Mouse (Mus musculus): Measurements from ENCODE around the gene Xylt1. TPM values are rescaled to one million over a fixed set of nuclear protein-coding genes. Genes with fewer than 3 reads are reported as not detected.

Gene Xylt1
- polyA plus RNA-seq, 1 experiment from 2014 or later, result 3.8 TPM

DNA sequence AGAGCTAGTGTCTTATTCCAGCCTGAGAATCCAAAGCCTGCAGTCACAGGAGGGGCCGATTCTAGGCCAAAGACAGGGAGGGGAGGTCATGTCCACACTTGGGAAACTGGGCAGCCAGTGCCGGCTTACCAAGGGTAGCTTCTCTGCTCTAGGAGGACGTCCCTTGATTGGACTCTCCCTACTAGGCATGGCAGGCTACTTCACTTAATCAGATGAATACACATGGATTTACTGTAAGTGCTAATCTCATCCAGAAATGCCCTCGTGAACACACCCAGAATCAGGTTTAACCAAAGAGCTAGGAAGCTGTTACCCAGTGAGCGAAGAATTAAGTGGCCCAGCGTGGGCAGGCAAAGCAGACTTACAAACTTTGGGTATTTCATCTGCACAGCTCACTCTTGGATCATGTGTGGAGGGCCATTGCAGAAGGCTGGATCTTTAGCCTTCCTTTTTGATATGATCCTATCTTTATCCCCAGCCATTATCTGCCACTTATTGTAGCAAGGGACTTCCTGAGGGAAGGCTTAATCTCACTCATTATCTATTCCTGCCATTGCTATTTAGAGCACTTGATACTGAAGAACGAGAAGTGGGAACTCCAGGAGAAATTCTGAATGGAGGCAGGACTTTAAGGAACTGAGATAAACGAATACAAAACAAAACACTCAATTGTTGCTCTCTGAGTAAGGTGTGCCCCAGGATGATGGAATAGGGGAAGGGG is 28.6 kb downstream of the Xylt1 start:
- Histone ChIP-seq H3K9ac (replicated peaks; ENCODE audit: low read depth, low read length) (no peak overlapping the region), H3K36me3 (ENCODE audit: control insufficient read depth, insufficient read depth, low read length) (no peaks in the 10 kb centered on the region), H3K9me3 (ENCODE audit: control insufficient read depth, low read length) (no peaks in the 10 kb centered on the region), H3K4me3 (ENCODE audit: low read depth, low read length) (no peak overlapping the region), H3K4me2 (ENCODE audit: low read depth, low read length) (no peak overlapping the region), H3K27me3 (ENCODE audit: control insufficient read depth, insufficient read depth, low read length) (no peaks in the 10 kb centered on the region), H3K4me1 (ENCODE audit: control insufficient read depth, insufficient read depth, low read length) (no peaks in the 10 kb centered on the region), H3K27ac (ENCODE audit: low read depth, low read length) (no peak overlapping the region)
- WGBS, result 93% methylated on average over 8 of the region's 8 CpGs
- ATAC-seq (ENCODE audit: low read depth), result no peak

DNA sequence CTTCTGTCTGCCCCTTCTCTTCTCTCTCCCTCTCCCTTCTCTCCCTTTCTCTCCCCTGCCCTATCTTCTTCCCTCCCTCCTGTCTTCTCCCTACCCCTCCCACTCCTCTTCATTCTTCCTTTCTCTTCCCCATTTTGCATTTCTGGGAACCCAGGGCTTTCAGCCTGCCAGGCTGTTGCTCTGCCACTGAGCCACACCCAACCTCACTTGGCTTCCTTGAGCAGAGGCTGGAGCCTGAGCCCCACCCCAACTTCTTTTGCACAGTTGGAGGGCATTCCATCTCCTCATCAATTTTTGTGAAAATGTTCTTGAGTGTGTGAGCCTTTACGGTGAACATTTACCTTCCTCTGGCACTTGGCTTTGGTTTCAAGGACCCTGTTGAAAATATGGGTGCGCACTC is 31.1 kb downstream of the Xylt1 start:
- WGBS, result 88% methylated on average over 2 of the region's 2 CpGs
- no peaks in the 10 kb centered on the region for H3K9me3 ChIP-seq (ENCODE audit: control insufficient read depth, low read length)
- ATAC-seq (ENCODE audit: low read depth), result no peak
- H3K36me3 ChIP-seq (ENCODE audit: control insufficient read depth, insufficient read depth, low read length), result no peaks in the 10 kb centered on the region
- no peaks in the 10 kb centered on the region for H3K27me3 ChIP-seq (ENCODE audit: control insufficient read depth, insufficient read depth, low read length)
- H3K4me3 ChIP-seq (ENCODE audit: low read depth, low read length), result no peak overlapping the region
- no peak overlapping the region for H3K27ac ChIP-seq (ENCODE audit: low read depth, low read length)
- no peaks in the 10 kb centered on the region for H3K4me1 ChIP-seq (ENCODE audit: control insufficient read depth, insufficient read depth, low read length)
- H3K9ac ChIP-seq (replicated peaks; ENCODE audit: low read depth, low read length), result no peak overlapping the region
- no peak overlapping the region for H3K4me2 ChIP-seq (ENCODE audit: low read depth, low read length)

DNA sequence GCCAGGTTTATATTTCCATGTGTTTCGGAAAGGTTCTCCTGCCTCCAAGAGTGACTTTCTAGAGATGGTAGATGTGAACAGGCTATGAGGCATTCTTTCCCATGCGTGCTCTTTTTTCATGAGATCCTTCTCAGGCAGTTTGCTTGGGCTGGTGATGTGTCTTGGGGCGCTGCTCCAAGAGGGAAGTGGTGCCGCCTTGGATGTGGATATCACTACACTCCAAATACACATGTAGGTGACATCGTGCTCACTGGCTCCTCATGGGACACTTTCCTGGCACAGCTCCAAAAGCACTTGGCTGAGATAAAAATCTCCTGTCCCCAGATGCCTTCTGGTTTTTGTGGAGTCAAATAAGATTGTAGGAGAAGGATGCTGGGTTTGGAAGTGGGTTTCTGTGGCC is 31.6 kb downstream of the Xylt1 start:
- no peak overlapping the region for H3K4me2 ChIP-seq (ENCODE audit: low read depth, low read length)
- WGBS, result 76% methylated on average over 5 of the region's 5 CpGs
- no peak for ATAC-seq (ENCODE audit: low read depth)

DNA sequence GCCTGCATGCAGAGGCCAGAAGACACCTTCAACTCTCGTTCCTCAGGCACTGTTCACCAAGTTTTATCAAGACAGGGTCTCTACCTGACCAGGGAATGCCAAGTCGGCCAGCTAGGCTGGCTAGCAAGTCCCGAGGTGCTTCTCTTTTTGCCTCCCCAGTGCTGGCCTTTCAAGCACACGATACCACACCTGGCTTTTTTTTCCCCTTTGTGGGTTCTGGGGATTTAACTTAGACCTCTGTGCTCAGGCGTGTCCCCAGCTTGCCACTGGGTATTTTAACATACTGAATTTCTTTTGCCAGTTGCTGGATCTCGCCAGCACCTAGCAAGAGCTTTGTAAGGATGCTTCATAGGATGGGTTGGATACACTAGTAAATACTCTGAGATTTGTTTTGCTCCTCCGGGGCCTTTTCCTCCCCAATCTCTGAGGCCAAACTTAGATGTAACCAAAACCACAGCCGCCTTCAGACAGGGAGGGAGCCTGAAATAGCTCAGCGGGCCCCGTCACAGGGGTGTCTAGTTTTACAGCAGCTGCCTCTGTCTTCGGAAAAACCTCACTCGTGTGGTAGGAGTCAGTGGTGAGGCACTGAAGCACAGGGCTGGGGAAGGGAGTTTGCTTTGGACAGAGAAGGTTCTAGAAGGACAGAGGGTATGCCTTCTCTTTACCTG is 33.7 kb downstream of the Xylt1 start:
- no peak overlapping the region for H3K27ac ChIP-seq (ENCODE audit: low read depth, low read length)
- H3K4me2 ChIP-seq (ENCODE audit: low read depth, low read length), result no peak overlapping the region
- H3K4me3 ChIP-seq (ENCODE audit: low read depth, low read length), result no peak overlapping the region
- no peak overlapping the region for H3K9ac ChIP-seq (replicated peaks; ENCODE audit: low read depth, low read length)
- H3K4me1 ChIP-seq (ENCODE audit: control insufficient read depth, insufficient read depth, low read length), result no peaks in the 10 kb centered on the region
- ATAC-seq (ENCODE audit: low read depth), result no peak
- no peaks in the 10 kb centered on the region for H3K9me3 ChIP-seq (ENCODE audit: control insufficient read depth, low read length)
- WGBS, result 88% methylated on average over 12 of the region's 12 CpGs
- H3K27me3 ChIP-seq (ENCODE audit: control insufficient read depth, insufficient read depth, low read length), result no peaks in the 10 kb centered on the region
- no peaks in the 10 kb centered on the region for H3K36me3 ChIP-seq (ENCODE audit: control insufficient read depth, insufficient read depth, low read length)

More for the DNA sequence above, 31.6 kb downstream of the Xylt1 start:
- no peaks in the 10 kb centered on the region for H3K36me3 ChIP-seq (ENCODE audit: control insufficient read depth, insufficient read depth, low read length)
- no peak overlapping the region for H3K9ac ChIP-seq (replicated peaks; ENCODE audit: low read depth, low read length)
- H3K4me3 ChIP-seq (ENCODE audit: low read depth, low read length), result no peak overlapping the region
- H3K9me3 ChIP-seq (ENCODE audit: control insufficient read depth, low read length), result no peaks in the 10 kb centered on the region
- no peaks in the 10 kb centered on the region for H3K27me3 ChIP-seq (ENCODE audit: control insufficient read depth, insufficient read depth, low read length)
- H3K27ac ChIP-seq (ENCODE audit: low read depth, low read length), result no peak overlapping the region
- H3K4me1 ChIP-seq (ENCODE audit: control insufficient read depth, insufficient read depth, low read length), result no peaks in the 10 kb centered on the region

DNA sequence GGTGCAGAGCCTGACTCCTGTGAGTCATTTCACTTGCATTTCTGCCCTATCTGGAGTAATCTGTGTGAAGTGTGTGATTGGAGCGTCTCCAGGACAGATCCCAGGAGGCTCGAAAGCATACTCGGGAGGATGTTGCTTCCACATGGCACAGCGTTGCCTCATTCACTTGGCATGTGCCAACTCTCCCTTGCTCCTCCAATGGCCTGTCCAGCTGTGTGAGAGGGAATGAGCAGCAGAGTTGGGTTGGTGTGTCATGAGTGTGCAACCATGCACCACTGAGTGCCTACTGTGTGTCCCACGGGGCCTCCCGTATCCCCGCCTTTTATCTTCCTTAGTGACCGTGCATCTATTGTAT is 34.2 kb downstream of the Xylt1 start:
- Histone ChIP-seq H3K27ac (ENCODE audit: low read depth, low read length) (no peak overlapping the region), H3K4me1 (ENCODE audit: control insufficient read depth, insufficient read depth, low read length) (no peaks in the 10 kb centered on the region), H3K4me3 (ENCODE audit: low read depth, low read length) (no peak overlapping the region), H3K9ac (replicated peaks; ENCODE audit: low read depth, low read length) (no peak overlapping the region), H3K36me3 (ENCODE audit: control insufficient read depth, insufficient read depth, low read length) (no peaks in the 10 kb centered on the region), H3K4me2 (ENCODE audit: low read depth, low read length) (no peak overlapping the region), H3K27me3 (ENCODE audit: control insufficient read depth, insufficient read depth, low read length) (no peaks in the 10 kb centered on the region), H3K9me3 (ENCODE audit: control insufficient read depth, low read length) (no peaks in the 10 kb centered on the region)
- WGBS, result 82% methylated on average over 8 of the region's 8 CpGs
- ATAC-seq (ENCODE audit: low read depth), result no peak

DNA sequence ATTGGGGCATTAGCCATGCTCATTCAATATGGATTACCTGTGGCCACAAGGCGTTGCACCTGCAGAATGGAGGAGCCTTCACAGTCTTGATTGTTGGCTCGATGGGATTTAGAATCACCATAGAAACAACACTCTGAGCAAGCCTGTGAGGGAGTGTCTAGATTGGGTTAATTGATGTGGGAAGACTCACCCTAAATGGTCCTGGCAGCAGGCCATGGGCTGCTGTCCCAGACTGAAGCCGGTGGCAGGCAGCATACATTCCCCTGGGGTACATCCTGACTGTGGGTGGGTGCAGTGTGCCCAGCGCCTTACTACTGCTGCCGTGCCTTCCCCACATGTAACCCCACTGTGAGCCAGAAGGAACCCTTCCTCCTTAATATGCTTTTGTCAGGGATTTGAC is 38.3 kb downstream of the Xylt1 start:
- Histone ChIP-seq H3K9me3 (ENCODE audit: control insufficient read depth, low read length) (no peaks in the 10 kb centered on the region), H3K36me3 (ENCODE audit: control insufficient read depth, insufficient read depth, low read length) (no peaks in the 10 kb centered on the region), H3K4me1 (ENCODE audit: control insufficient read depth, insufficient read depth, low read length) (peaks cover 7% of the 10 kb centered on the region; the same call in 1 of the 2 replicates), H3K4me2 (ENCODE audit: low read depth, low read length) (no peak overlapping the region), H3K27ac (ENCODE audit: low read depth, low read length) (no peak overlapping the region), H3K27me3 (ENCODE audit: control insufficient read depth, insufficient read depth, low read length) (no peaks in the 10 kb centered on the region), H3K9ac (replicated peaks; ENCODE audit: low read depth, low read length) (no peak overlapping the region), H3K4me3 (ENCODE audit: low read depth, low read length) (no peak overlapping the region)
- 32% methylated on average over 5 of the region's 5 CpGs for WGBS
- peak; percentile 79 for ATAC-seq (ENCODE audit: low read depth)

DNA sequence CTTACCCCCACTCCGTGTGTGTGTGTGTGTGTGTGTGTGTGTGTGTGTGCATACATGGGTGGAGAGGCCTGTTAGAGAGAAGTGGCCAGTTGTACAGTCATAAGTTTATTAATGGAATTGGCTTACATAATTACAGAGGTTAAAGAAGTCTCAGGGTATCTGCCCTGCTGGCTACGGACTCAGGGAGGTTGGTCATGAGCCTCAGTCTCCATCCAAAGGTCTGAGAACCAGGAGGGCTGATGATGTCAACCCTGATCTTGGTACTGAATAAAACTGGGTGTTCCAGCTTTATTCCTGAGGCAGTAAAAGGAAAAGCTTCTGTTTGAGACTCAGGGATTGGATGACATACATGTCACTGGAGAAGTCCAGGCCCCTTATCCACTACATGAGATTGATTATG is 39.1 kb downstream of the Xylt1 start:
- H3K9me3 ChIP-seq (ENCODE audit: control insufficient read depth, low read length), result no peaks in the 10 kb centered on the region
- no peak overlapping the region for H3K4me2 ChIP-seq (ENCODE audit: low read depth, low read length)
- H3K27me3 ChIP-seq (ENCODE audit: control insufficient read depth, insufficient read depth, low read length), result no peaks in the 10 kb centered on the region
- 90% methylated on average over 2 of the region's 2 CpGs for WGBS
- H3K4me3 ChIP-seq (ENCODE audit: low read depth, low read length), result no peak overlapping the region
- no peaks in the 10 kb centered on the region for H3K36me3 ChIP-seq (ENCODE audit: control insufficient read depth, insufficient read depth, low read length)
- ATAC-seq (ENCODE audit: low read depth), result no peak
- peaks cover 7% of the 10 kb centered on the region; the same call in 1 of the 2 replicates for H3K4me1 ChIP-seq (ENCODE audit: control insufficient read depth, insufficient read depth, low read length)
- H3K9ac ChIP-seq (replicated peaks; ENCODE audit: low read depth, low read length), result no peak overlapping the region
- no peak overlapping the region for H3K27ac ChIP-seq (ENCODE audit: low read depth, low read length)

DNA sequence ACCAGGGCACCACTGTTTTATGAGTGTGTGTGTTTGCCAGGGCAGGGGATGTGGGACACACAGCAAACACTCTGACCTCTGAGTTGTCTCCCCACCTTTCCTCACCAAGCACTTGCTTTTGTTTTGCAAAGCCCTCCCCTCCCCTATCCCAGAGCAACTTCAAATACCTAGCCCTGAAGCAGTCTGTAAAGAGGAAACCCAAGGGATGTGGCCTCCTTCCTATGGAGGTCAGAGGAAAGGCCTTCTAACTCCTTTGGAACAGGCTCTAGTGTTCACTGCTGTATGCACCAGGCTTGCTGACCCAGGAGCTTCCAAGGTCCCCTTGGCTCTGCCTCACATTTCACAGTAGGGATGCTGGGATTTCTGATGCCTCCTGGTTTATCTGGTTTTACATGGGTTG is 39.5 kb downstream of the Xylt1 start:
- no peak overlapping the region for H3K4me3 ChIP-seq (ENCODE audit: low read depth, low read length)
- H3K36me3 ChIP-seq (ENCODE audit: control insufficient read depth, insufficient read depth, low read length), result no peaks in the 10 kb centered on the region
- no peak overlapping the region for H3K27ac ChIP-seq (ENCODE audit: low read depth, low read length)
- peaks cover 7% of the 10 kb centered on the region; the same call in 1 of the 2 replicates for H3K4me1 ChIP-seq (ENCODE audit: control insufficient read depth, insufficient read depth, low read length)
- no peak overlapping the region for H3K4me2 ChIP-seq (ENCODE audit: low read depth, low read length)
- no peak overlapping the region for H3K9ac ChIP-seq (replicated peaks; ENCODE audit: low read depth, low read length)
- no peak for ATAC-seq (ENCODE audit: low read depth)
- H3K9me3 ChIP-seq (ENCODE audit: control insufficient read depth, low read length), result no peaks in the 10 kb centered on the region
- no peaks in the 10 kb centered on the region for H3K27me3 ChIP-seq (ENCODE audit: control insufficient read depth, insufficient read depth, low read length)

DNA sequence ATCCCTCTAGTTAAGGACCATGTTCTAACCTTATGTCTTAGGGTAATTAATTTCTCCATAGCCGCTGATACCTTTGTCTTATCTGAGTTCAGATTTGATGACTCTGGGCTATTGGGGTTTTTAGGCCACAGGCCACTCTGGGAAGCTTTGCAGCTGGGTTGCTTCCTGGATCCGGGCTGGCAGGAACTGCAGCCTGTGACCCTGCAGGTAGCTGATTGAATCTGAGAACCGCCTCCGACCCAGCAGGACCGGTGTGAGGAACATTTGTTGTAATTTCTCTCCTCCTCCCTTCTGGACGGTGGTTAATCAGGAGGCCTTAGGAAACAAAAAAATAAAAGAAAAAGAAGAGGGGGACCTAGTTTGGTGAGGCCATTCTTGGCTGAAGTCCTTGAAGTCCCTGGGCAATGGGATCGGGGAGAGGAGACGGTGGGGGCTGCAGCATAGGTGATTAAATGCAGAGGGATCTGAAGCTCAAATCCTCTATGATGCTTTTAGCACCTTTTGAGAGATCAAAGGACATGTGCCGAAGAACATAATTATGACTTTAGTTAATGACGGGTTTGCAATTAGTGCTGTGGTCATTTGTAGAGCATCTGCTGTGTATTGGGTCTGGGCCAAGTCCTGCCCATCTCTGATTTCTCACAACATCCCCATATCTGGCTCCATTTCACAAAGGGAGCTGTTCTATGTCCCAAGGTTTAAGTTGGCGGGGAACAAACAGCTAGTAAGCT is 40.2 kb downstream of the Xylt1 start:
- no peaks in the 10 kb centered on the region for H3K27me3 ChIP-seq (ENCODE audit: control insufficient read depth, insufficient read depth, low read length)
- no peak overlapping the region for H3K4me3 ChIP-seq (ENCODE audit: low read depth, low read length)
- H3K27ac ChIP-seq (ENCODE audit: low read depth, low read length), result no peak overlapping the region
- H3K4me1 ChIP-seq (ENCODE audit: control insufficient read depth, insufficient read depth, low read length), result peaks cover 7% of the 10 kb centered on the region; the same call in 1 of the 2 replicates
- H3K9ac ChIP-seq (replicated peaks; ENCODE audit: low read depth, low read length), result no peak overlapping the region
- H3K9me3 ChIP-seq (ENCODE audit: control insufficient read depth, low read length), result no peaks in the 10 kb centered on the region
- H3K4me2 ChIP-seq (ENCODE audit: low read depth, low read length), result no peak overlapping the region
- no peak for ATAC-seq (ENCODE audit: low read depth)
- no peaks in the 10 kb centered on the region for H3K36me3 ChIP-seq (ENCODE audit: control insufficient read depth, insufficient read depth, low read length)
- WGBS, result 37% methylated on average over 11 of the region's 11 CpGs

Data from neural tube, embryonic 14.5 days (tissue).